Mouse (Mus musculus): Measurements from ENCODE around the gene Lamb3. TPM values are rescaled to one million over a fixed set of nuclear protein-coding genes. Genes with fewer than 3 reads are reported as not detected.

Gene Lamb3
- polyA plus RNA-seq, 1 experiment from 2014 or later, result 0.81 TPM

- Histone ChIP-seq H3K9me3 (replicated peaks) (no peaks in the 10 kb centered on the region), H3K27ac (no peak overlapping the region), H3K27me3 (ENCODE audit: low read depth, poor library complexity, severe bottlenecking) (no peaks in the 10 kb centered on the region), H3K36me3 (no peaks in the 10 kb centered on the region), H3K4me1 (no peaks in the 10 kb centered on the region), H3K4me3 (no peak overlapping the region)
- no peak for DNase-seq (ENCODE audit: low spot score)
- WGBS, result 81% methylated on average over 5 of the region's 5 CpGs
Measured at GRCm38 (mm10) chr1:193214053-193214452, 6.6 kb downstream of the Lamb3 start.

GRCm38 (mm10) chr1:193216000-193216399 lies 8.5 kb downstream of the Lamb3 start:
- Histone ChIP-seq H3K9me3 (replicated peaks) (no peaks in the 10 kb centered on the region), H3K36me3 (no peaks in the 10 kb centered on the region), H3K27me3 (ENCODE audit: low read depth, poor library complexity, severe bottlenecking) (no peaks in the 10 kb centered on the region), H3K27ac (no peak overlapping the region), H3K4me3 (no peak overlapping the region), H3K4me1 (no peaks in the 10 kb centered on the region)
- 75% methylated on average over 3 of the region's 3 CpGs for WGBS
- no peak for DNase-seq (ENCODE audit: low spot score)

- WGBS, result 82% methylated on average over 5 of the region's 5 CpGs
- Histone ChIP-seq H3K36me3 (no peaks in the 10 kb centered on the region), H3K27ac (no peak overlapping the region), H3K27me3 (ENCODE audit: low read depth, poor library complexity, severe bottlenecking) (no peaks in the 10 kb centered on the region), H3K4me3 (no peak overlapping the region), H3K9me3 (replicated peaks) (no peaks in the 10 kb centered on the region), H3K4me1 (peaks cover 4% of the 10 kb centered on the region)
- DNase-seq (ENCODE audit: low spot score), result no peak
Measured at GRCm38 (mm10) chr1:193220408-193220807, 12.9 kb downstream of the Lamb3 start.

GRCm38 (mm10) chr1:193225531-193225930 lies 18.0 kb downstream of the Lamb3 start:
- no peak for DNase-seq (ENCODE audit: low spot score)
- WGBS, result 17% methylated on average over 3 of the region's 3 CpGs
- Histone ChIP-seq H3K4me3 (no peak overlapping the region), H3K27ac (no peak overlapping the region), H3K36me3 (no peaks in the 10 kb centered on the region), H3K4me1 (peaks cover 35% of the 10 kb centered on the region), H3K9me3 (replicated peaks) (no peaks in the 10 kb centered on the region), H3K27me3 (ENCODE audit: low read depth, poor library complexity, severe bottlenecking) (no peaks in the 10 kb centered on the region)

GRCm38 (mm10) chr1:193226114-193226513 lies 18.6 kb downstream of the Lamb3 start:
- Histone ChIP-seq H3K9me3 (replicated peaks) (no peaks in the 10 kb centered on the region), H3K36me3 (no peaks in the 10 kb centered on the region), H3K27ac (no peak overlapping the region), H3K27me3 (ENCODE audit: low read depth, poor library complexity, severe bottlenecking) (no peaks in the 10 kb centered on the region), H3K4me1 (peaks cover 35% of the 10 kb centered on the region), H3K4me3 (no peak overlapping the region)
- WGBS, result 85% methylated on average over 4 of the region's 4 CpGs
- no peak for DNase-seq (ENCODE audit: low spot score)

GRCm38 (mm10) chr1:193226724-193227522 lies 19.4 kb downstream of the Lamb3 start:
- Histone ChIP-seq H3K36me3 (no peaks in the 10 kb centered on the region), H3K4me3 (no peak overlapping the region), H3K9me3 (replicated peaks) (no peaks in the 10 kb centered on the region), H3K4me1 (peaks cover 35% of the 10 kb centered on the region), H3K27ac (peak overlapping the region; percentile 42), H3K27me3 (ENCODE audit: low read depth, poor library complexity, severe bottlenecking) (no peaks in the 10 kb centered on the region)
- 31% methylated on average over 7 of the region's 7 CpGs for WGBS
- DNase-seq (ENCODE audit: low spot score), result no peak

- Histone ChIP-seq H3K27ac (no peak overlapping the region), H3K9me3 (replicated peaks) (no peaks in the 10 kb centered on the region), H3K4me3 (no peak overlapping the region), H3K4me1 (peaks cover 35% of the 10 kb centered on the region), H3K36me3 (no peaks in the 10 kb centered on the region), H3K27me3 (ENCODE audit: low read depth, poor library complexity, severe bottlenecking) (no peaks in the 10 kb centered on the region)
- WGBS, result 64% methylated on average over 4 of the region's 4 CpGs
- no peak for DNase-seq (ENCODE audit: low spot score)
Measured at GRCm38 (mm10) chr1:193227537-193227936, 20.0 kb downstream of the Lamb3 start.

GRCm38 (mm10) chr1:193229570-193229969 lies 22.1 kb downstream of the Lamb3 start:
- H3K4me1 ChIP-seq, result peaks cover 35% of the 10 kb centered on the region
- H3K27ac ChIP-seq, result no peak overlapping the region
- no peak for DNase-seq (ENCODE audit: low spot score)
- WGBS, result 95% methylated on average over 5 of the region's 5 CpGs
- H3K4me3 ChIP-seq, result no peak overlapping the region
- no peaks in the 10 kb centered on the region for H3K9me3 ChIP-seq (replicated peaks)
- H3K36me3 ChIP-seq, result no peaks in the 10 kb centered on the region
- no peaks in the 10 kb centered on the region for H3K27me3 ChIP-seq (ENCODE audit: low read depth, poor library complexity, severe bottlenecking)

GRCm38 (mm10) chr1:193230531-193230930 lies 23.0 kb downstream of the Lamb3 start:
- H3K27ac ChIP-seq, result no peak overlapping the region
- no peak for DNase-seq (ENCODE audit: low spot score)
- 81% methylated on average over 3 of the region's 3 CpGs for WGBS
- H3K36me3 ChIP-seq, result no peaks in the 10 kb centered on the region
- no peaks in the 10 kb centered on the region for H3K9me3 ChIP-seq (replicated peaks)
- H3K4me3 ChIP-seq, result no peak overlapping the region
- no peaks in the 10 kb centered on the region for H3K27me3 ChIP-seq (ENCODE audit: low read depth, poor library complexity, severe bottlenecking)
- H3K4me1 ChIP-seq, result peaks cover 29% of the 10 kb centered on the region

- Histone ChIP-seq H3K27ac (no peak overlapping the region), H3K27me3 (ENCODE audit: low read depth, poor library complexity, severe bottlenecking) (no peaks in the 10 kb centered on the region), H3K4me1 (peaks cover 25% of the 10 kb centered on the region), H3K9me3 (replicated peaks) (no peaks in the 10 kb centered on the region), H3K36me3 (no peaks in the 10 kb centered on the region), H3K4me3 (no peak overlapping the region)
- WGBS, result 72% methylated on average over 5 of the region's 5 CpGs
- DNase-seq (ENCODE audit: low spot score), result no peak
Measured at GRCm38 (mm10) chr1:193230935-193231334, 23.4 kb downstream of the Lamb3 start.

GRCm38 (mm10) chr1:193232732-193233131 lies 25.2 kb downstream of the Lamb3 start:
- H3K27me3 ChIP-seq (ENCODE audit: low read depth, poor library complexity, severe bottlenecking), result no peaks in the 10 kb centered on the region
- no peak overlapping the region for H3K27ac ChIP-seq
- no peaks in the 10 kb centered on the region for H3K9me3 ChIP-seq (replicated peaks)
- no peak overlapping the region for H3K4me3 ChIP-seq
- H3K4me1 ChIP-seq, result peaks cover 7% of the 10 kb centered on the region; the same call in 1 of the 2 replicates
- WGBS, result 88% methylated on average over 2 of the region's 2 CpGs
- H3K36me3 ChIP-seq, result no peaks in the 10 kb centered on the region
- DNase-seq (ENCODE audit: low spot score), result no peak

GRCm38 (mm10) chr1:193234130-193234645 lies 26.7 kb downstream of the Lamb3 start:
- H3K27me3 ChIP-seq (ENCODE audit: low read depth, poor library complexity, severe bottlenecking), result no peaks in the 10 kb centered on the region
- H3K36me3 ChIP-seq, result no peaks in the 10 kb centered on the region
- no peak overlapping the region for H3K27ac ChIP-seq
- H3K4me3 ChIP-seq, result no peak overlapping the region
- 96% methylated on average over 2 of the region's 2 CpGs for WGBS
- DNase-seq (ENCODE audit: low spot score), result no peak
- H3K4me1 ChIP-seq, result no peaks in the 10 kb centered on the region
- H3K9me3 ChIP-seq (replicated peaks), result no peaks in the 10 kb centered on the region

GRCm38 (mm10) chr1:193234930-193235329 lies 27.4 kb downstream of the Lamb3 start:
- no peak overlapping the region for H3K4me3 ChIP-seq
- H3K9me3 ChIP-seq (replicated peaks), result no peaks in the 10 kb centered on the region
- H3K27ac ChIP-seq, result no peak overlapping the region
- 90% methylated on average over 7 of the region's 7 CpGs for WGBS
- no peaks in the 10 kb centered on the region for H3K36me3 ChIP-seq
- no peaks in the 10 kb centered on the region for H3K27me3 ChIP-seq (ENCODE audit: low read depth, poor library complexity, severe bottlenecking)
- H3K4me1 ChIP-seq, result no peaks in the 10 kb centered on the region
- DNase-seq (ENCODE audit: low spot score), result no peak

Data from limb, embryonic 10.5 days (tissue).